Mouse (Mus musculus) hindbrain, embryonic 16.5 days (tissue): ENCODE measurements at regions not wholly inside any gene's neighbourhood (a gene's known extent, or its start where the extent isn't known, plus 50 kb on each side); places are given as distances from the start of the nearest gene placed in this dataset.

Experiments used
- ATAC-seq: fragments of 200-750 bp; cut with Nextera tagmentation; 2 replicates; pipeline ENCODE4 v1.8.0; 2017; ENCODE audit warnings: moderate TSS enrichment, moderate library complexity
- H3K27ac ChIP-seq: fragments of 300-500 bp; sonication (generic); 2 replicates; pipeline ENCODE4 v1.5.1; 2014; ENCODE audit warnings: low read depth, mild to moderate bottlenecking, control low read depth, low read length, moderate library complexity
- H3K27me3 ChIP-seq: fragments of 300-500 bp; sonication (generic); replicated peaks from 2 replicates; pipeline ENCODE4 v1.6.1; 2014; ENCODE audit warnings: low read length; ENCODE audit not compliant: control insufficient read depth, insufficient read depth
- H3K36me3 ChIP-seq: fragments of 300-500 bp; sonication (generic); 2 replicates; pipeline ENCODE4 v1.6.1; 2014; ENCODE audit warnings: mild to moderate bottlenecking, low read length, moderate library complexity, mixed read lengths; ENCODE audit not compliant: control insufficient read depth, insufficient read depth
- H3K4me1 ChIP-seq: fragments of 300-500 bp; sonication (generic); 2 replicates; pipeline ENCODE4 v1.6.1; 2014; ENCODE audit warnings: low read depth, low read length; ENCODE audit not compliant: control insufficient read depth, insufficient read depth
- H3K4me2 ChIP-seq: fragments of 300-500 bp; sonication (generic); 2 replicates; pipeline ENCODE4 v1.6.1; 2014; ENCODE audit warnings: mild to moderate bottlenecking, low read length, control low read depth, moderate library complexity
- H3K4me3 ChIP-seq: fragments of 300-500 bp; sonication (generic); 2 replicates; pipeline ENCODE4 v1.5.1; 2014; ENCODE audit warnings: mild to moderate bottlenecking, low read length, control low read depth, moderate library complexity
- H3K9ac ChIP-seq: fragments of 300-500 bp; sonication (generic); 2 replicates; pipeline ENCODE4 v1.6.1; 2014; ENCODE audit warnings: low read depth, mild to moderate bottlenecking, control low read depth, low read length, moderate library complexity
- H3K9me3 ChIP-seq: fragments of 300-500 bp; sonication (generic); 2 replicates; pipeline ENCODE4 v1.6.1; 2014; ENCODE audit warnings: mild to moderate bottlenecking, low read length, moderate library complexity; ENCODE audit not compliant: control insufficient read depth
- WGBS: fragments of 180-500 bp; shearing (Covaris S2); extraction: QIAGEN DNeasy Blood & Tissue Kit; methylation state at CpG from one replicate; pipeline ENCODE4 v1.1.7; 2014; 5-methylcytosine and 5-hydroxymethylcytosine counted together

DNA sequence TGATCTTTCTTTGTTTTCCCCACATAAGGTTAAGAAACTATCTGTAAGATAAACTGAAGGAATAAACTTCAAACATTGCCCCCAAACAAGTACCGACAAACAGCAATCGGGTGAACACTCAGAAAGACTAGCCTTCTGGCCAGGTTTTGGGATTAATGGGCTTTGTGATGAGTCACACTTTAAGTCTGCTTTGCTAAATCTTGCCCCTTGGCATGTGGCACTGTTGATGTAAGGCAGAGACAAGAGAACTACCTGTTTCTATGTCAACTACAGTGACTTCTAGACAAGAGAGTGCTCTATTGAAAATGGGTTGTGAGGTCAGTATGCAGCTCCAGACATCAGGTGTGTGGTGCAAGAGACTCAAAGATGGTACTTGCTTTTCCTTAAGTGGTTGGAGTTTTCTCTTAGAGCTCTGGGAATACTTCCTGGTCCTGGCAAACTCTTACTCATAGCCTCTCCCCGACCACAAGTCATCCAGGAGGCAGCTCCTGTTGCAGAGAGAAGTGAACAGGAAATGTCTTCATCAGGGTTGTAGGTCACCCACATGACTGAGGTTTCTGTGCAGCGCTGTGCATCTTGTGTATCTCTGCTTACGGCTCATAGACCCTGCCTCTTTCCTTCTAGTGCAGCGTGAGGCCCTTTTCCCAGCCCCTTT is 198.9 kb downstream of the 1700064H15Rik start:
- Histone ChIP-seq H3K9ac (no peak overlapping the region), H3K27ac (no peak overlapping the region), H3K36me3 (no peaks in the 10 kb centered on the region), H3K27me3 (no peaks in the 10 kb centered on the region), H3K4me1 (no peaks in the 10 kb centered on the region), H3K9me3 (no peaks in the 10 kb centered on the region), H3K4me2 (no peak overlapping the region), H3K4me3 (no peak overlapping the region)
- 83% methylated on average over 6 of the region's 6 CpGs for WGBS
- no peak for ATAC-seq

DNA sequence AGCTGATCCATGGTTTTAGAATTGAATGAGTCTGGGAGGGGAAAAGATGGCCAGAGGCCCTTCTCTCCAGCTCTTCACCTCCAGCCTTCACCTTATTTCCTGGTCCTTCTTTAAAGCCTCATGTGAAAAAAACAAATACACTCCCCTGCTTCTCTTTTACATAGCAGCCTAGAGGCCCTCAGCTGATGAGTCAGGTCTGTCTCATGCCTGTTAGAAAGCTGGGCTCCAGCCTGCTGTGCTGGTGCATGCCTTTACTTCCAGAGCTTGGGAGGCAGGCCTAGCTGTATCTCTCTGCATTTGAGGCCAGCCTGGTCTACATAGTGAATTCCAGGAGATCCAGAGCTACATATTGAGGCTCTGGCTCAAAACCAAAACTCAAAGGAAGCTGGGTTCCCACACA is 199.5 kb downstream of the 1700064H15Rik start:
- no peaks in the 10 kb centered on the region for H3K9me3 ChIP-seq
- H3K4me1 ChIP-seq, result no peaks in the 10 kb centered on the region
- H3K27ac ChIP-seq, result no peak overlapping the region
- no peak for ATAC-seq
- no peak overlapping the region for H3K4me2 ChIP-seq
- H3K4me3 ChIP-seq, result no peak overlapping the region
- no peaks in the 10 kb centered on the region for H3K36me3 ChIP-seq
- H3K27me3 ChIP-seq, result no peaks in the 10 kb centered on the region
- H3K9ac ChIP-seq, result no peak overlapping the region

DNA sequence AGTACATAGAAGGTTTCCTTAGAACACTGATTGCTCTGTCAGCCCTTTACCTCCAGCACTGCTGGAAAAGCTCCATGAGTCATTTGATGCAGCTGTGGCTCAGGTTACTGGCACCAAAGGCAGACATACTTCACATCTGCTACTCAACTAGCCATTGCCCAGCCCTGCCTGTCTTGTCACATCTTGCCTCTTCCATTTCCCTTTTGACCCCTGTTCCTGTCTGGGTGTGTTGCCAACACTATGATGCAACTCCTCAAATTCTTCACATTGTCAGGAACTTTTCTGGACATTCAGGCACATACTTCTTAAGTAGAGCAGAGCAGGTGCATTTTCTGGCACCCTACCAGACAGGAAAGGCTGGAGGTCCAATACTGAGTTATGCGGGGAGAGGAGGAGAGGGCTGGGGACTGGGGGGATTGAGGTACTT is 202.3 kb downstream of the 1700064H15Rik start:
- ATAC-seq, result no peak
- Histone ChIP-seq H3K4me2 (no peak overlapping the region), H3K9me3 (no peaks in the 10 kb centered on the region), H3K9ac (no peak overlapping the region), H3K27ac (no peak overlapping the region), H3K4me3 (no peak overlapping the region), H3K4me1 (no peaks in the 10 kb centered on the region), H3K27me3 (no peaks in the 10 kb centered on the region), H3K36me3 (no peaks in the 10 kb centered on the region)
- WGBS, result 91% methylated on average over 1 of the region's 1 CpGs

DNA sequence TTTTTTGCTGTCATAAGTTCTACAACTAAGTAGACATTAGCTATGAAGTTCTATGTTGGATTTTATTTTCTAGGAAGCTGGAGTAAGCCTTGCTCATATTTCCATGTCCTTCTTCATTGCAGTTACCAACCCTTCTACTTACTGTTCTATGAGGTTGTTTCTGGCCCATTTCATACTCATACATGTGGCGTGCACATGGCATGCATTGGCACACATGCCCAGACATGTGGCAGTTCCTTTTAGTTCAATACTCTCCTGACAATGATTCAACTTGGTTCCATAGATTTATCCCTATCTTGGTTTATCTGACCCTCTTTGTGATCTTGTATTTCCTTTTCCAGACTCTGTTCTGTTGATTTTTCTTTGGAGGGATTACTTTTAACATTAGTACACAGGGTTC is 203.2 kb downstream of the 1700064H15Rik start:
- ATAC-seq, result no peak
- H3K27ac ChIP-seq, result no peak overlapping the region
- no peak overlapping the region for H3K4me3 ChIP-seq
- 89% methylated on average over 1 of the region's 1 CpGs for WGBS
- no peaks in the 10 kb centered on the region for H3K36me3 ChIP-seq
- H3K4me2 ChIP-seq, result no peak overlapping the region
- no peaks in the 10 kb centered on the region for H3K4me1 ChIP-seq
- no peak overlapping the region for H3K9ac ChIP-seq
- H3K9me3 ChIP-seq, result no peaks in the 10 kb centered on the region
- no peaks in the 10 kb centered on the region for H3K27me3 ChIP-seq

DNA sequence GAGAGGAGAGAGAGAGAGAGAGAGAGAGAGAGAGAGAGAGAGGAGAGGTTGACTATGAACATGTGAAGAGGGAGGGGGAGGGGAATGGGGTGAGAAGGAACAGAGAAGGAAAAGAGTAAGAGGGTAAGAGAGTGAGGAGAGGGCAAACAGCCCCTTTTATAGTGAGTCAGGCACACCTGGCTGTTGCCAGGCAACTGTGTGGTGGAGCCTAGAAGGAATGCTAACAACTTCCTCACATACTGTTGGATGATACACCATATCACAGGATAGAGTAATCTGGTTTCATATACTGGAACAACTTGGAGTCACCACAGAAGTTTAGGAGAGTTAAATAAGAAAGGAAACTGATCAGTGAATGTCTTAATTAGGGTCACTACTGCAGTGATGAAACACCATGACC is 204.1 kb downstream of the 1700064H15Rik start:
- no peak for ATAC-seq

DNA sequence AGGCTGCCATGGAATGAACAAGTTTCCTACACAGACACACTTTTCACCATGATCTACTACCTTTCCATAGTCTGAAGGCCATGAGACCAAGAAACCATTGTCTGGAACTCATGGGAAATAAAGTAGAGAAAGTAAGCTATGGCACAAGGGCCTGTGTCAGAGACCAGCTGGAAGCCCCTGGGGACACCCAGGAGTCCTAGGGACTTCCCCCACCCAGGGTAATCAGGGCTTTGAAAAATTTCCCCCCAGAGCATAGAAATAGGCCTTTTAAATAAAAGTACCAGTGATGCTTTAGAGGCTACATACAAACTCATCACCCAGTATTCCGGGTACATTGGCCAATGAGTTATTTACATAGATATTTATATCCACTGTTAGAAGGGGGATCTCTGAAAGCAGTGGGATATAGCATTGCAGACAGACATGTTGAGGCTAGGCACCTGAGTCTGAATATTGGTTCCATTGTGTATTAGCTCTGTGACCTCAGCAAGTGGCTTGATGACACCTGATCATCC is 207.0 kb downstream of the 1700064H15Rik start:
- Histone ChIP-seq H3K4me1 (no peaks in the 10 kb centered on the region), H3K27me3 (no peaks in the 10 kb centered on the region), H3K4me3 (no peak overlapping the region), H3K36me3 (no peaks in the 10 kb centered on the region), H3K9me3 (no peaks in the 10 kb centered on the region), H3K27ac (no peak overlapping the region), H3K4me2 (no peak overlapping the region), H3K9ac (no peak overlapping the region)
- 100% methylated on average over 1 of the region's 1 CpGs for WGBS
- ATAC-seq, result no peak

More for the DNA sequence above, 204.1 kb downstream of the 1700064H15Rik start:
- Histone ChIP-seq H3K9me3 (no peaks in the 10 kb centered on the region), H3K4me1 (no peaks in the 10 kb centered on the region), H3K36me3 (no peaks in the 10 kb centered on the region), H3K27ac (no peak overlapping the region), H3K4me3 (no peak overlapping the region), H3K27me3 (no peaks in the 10 kb centered on the region), H3K4me2 (no peak overlapping the region), H3K9ac (no peak overlapping the region)

DNA sequence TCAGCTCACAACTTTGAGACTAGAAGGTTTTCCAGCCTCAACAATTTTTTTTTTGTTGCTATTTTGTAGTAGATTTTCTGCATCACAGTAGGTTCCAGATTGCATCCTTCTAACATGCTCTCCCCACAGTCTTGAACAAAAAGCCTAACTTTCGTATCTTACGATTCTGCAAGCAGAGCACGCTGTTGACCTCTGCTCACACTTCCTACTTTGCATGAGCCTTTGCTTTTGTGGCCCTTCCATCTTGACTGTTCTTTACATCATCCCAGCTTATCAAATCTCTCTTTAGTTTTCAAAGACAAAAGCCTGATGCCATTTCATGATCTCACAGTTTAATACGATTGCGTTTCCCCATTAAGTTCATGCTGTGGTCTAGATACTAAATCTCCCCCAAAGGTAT is 207.6 kb downstream of the 1700064H15Rik start:
- H3K36me3 ChIP-seq, result no peaks in the 10 kb centered on the region
- 91% methylated on average over 5 of the region's 5 CpGs for WGBS
- H3K27me3 ChIP-seq, result no peaks in the 10 kb centered on the region
- ATAC-seq, result no peak
- no peak overlapping the region for H3K4me2 ChIP-seq
- no peaks in the 10 kb centered on the region for H3K9me3 ChIP-seq
- no peak overlapping the region for H3K4me3 ChIP-seq
- H3K4me1 ChIP-seq, result no peaks in the 10 kb centered on the region
- no peak overlapping the region for H3K27ac ChIP-seq
- no peak overlapping the region for H3K9ac ChIP-seq

DNA sequence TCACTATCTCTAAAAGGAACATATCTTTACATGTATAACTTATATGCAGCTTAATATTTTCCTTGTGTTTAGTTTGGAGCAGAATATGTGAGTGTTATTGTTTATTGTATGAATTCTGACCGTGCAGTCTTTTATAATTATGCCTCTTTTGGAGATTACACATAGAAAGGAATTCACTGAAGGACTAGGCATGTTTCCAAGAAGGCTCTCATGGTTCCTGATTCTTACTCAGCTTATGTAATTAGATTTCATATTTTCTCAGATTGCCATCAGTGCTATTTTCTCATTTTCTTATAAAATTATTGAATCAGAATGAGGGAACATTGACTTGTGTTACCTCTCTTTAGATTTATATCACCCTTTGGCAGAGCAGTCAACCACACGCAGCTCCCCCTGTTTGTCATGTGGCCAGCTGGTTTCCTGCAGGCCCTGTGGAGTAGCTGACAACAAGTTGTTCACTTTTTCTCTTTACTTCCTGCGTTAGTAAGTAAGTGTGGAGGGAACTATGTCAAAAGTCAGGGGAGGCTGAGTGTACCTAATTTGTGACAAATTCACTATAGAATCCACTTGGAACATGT is 217.4 kb downstream of the 1700064H15Rik start:
- no peaks in the 10 kb centered on the region for H3K36me3 ChIP-seq
- no peaks in the 10 kb centered on the region; the same call in 1 of the 2 replicates for H3K4me1 ChIP-seq
- no peak overlapping the region for H3K27ac ChIP-seq
- no peak overlapping the region for H3K4me2 ChIP-seq
- WGBS, result 55% methylated on average over 3 of the region's 3 CpGs
- no peak overlapping the region for H3K4me3 ChIP-seq
- H3K9ac ChIP-seq, result no peak overlapping the region
- no peaks in the 10 kb centered on the region for H3K27me3 ChIP-seq
- ATAC-seq, result no peak
- H3K9me3 ChIP-seq, result no peaks in the 10 kb centered on the region

DNA sequence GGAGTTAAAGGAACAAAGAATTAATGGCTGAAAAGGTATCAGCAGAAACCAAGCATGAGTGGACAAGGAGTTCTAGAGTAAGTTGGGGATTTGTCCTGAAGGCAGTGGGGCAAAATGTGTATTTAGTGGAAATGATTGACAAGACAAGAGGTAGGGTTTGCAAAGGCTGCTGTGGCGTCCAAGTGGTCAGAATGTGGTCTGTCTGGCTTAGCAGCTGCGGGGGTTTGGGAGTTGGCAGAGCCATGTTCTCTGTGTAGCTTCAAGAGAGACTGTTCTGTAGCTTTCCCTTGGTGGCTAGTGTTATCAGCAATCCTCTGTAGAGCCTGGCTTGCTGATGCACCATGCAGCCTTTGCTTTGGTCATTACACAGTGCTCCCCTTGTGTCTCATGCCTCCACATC is 220.2 kb downstream of the 1700064H15Rik start:
- no peaks in the 10 kb centered on the region; the same call in 1 of the 2 replicates for H3K4me1 ChIP-seq
- no peaks in the 10 kb centered on the region for H3K36me3 ChIP-seq
- no peak overlapping the region for H3K4me2 ChIP-seq
- no peak overlapping the region for H3K27ac ChIP-seq
- H3K27me3 ChIP-seq, result no peaks in the 10 kb centered on the region
- H3K9ac ChIP-seq, result no peak overlapping the region
- no peak overlapping the region for H3K4me3 ChIP-seq
- ATAC-seq, result no peak
- no peaks in the 10 kb centered on the region for H3K9me3 ChIP-seq
- WGBS, result 80% methylated on average over 2 of the region's 2 CpGs
